Mouse (Mus musculus) midbrain, postnatal 0 days (tissue): Measurements from ENCODE around the gene Prox2. TPM values are rescaled to one million over a fixed set of nuclear protein-coding genes. Genes with fewer than 3 reads are reported as not detected.

Source experiments
- ATAC-seq: fragments of 200-750 bp; cut with Nextera tagmentation; 2 replicates; pipeline ENCODE4 v1.8.0; 2017; ENCODE audit warnings: moderate number of reproducible peaks, mild to moderate bottlenecking, moderate TSS enrichment, moderate library complexity; ENCODE audit not compliant: low FRiP score
- DNase-seq: peaks from one replicate; pipeline ENCODE4 v3.0.0-alpha.2; 2015; ENCODE audit warnings: low spot score
- H3K27ac ChIP-seq: fragments of 300-500 bp; sonication (generic); 2 replicates; pipeline ENCODE4 v1.5.1; 2014; ENCODE audit warnings: low read depth, mild to moderate bottlenecking, low read length, mixed read lengths
- H3K27me3 ChIP-seq: fragments of 300-500 bp; sonication (generic); 2 replicates; pipeline ENCODE4 v1.6.1; 2014; ENCODE audit warnings: low read length, control low read depth, mixed read lengths; ENCODE audit not compliant: insufficient read depth
- H3K36me3 ChIP-seq: fragments of 300-500 bp; sonication (generic); 2 replicates; pipeline ENCODE4 v1.6.1; 2014; ENCODE audit warnings: low read length, control low read depth, mixed read lengths; ENCODE audit not compliant: insufficient read depth
- H3K4me1 ChIP-seq: fragments of 300-500 bp; sonication (generic); 2 replicates; pipeline ENCODE4 v1.6.1; 2014; ENCODE audit warnings: mild to moderate bottlenecking, control low read depth, antibody characterized with exemption, low read length, mixed read lengths; ENCODE audit not compliant: insufficient read depth
- H3K4me2 ChIP-seq: fragments of 300-500 bp; sonication (generic); 2 replicates; pipeline ENCODE4 v1.6.1; 2014; ENCODE audit warnings: low read depth, mild to moderate bottlenecking, low read length, mixed read lengths; ENCODE audit not compliant: poor library complexity, severe bottlenecking
- H3K4me3 ChIP-seq: fragments of 300-500 bp; sonication (generic); 2 replicates; pipeline ENCODE4 v1.5.1; 2014; ENCODE audit warnings: low read depth, mild to moderate bottlenecking, low read length, moderate library complexity
- H3K9ac ChIP-seq: fragments of 300-500 bp; sonication (generic); replicated peaks from 2 replicates; pipeline ENCODE4 v1.6.1; 2014; ENCODE audit warnings: mild to moderate bottlenecking, low read length, moderate library complexity, mixed read lengths; ENCODE audit not compliant: poor library complexity, severe bottlenecking
- H3K9me3 ChIP-seq: fragments of 300-500 bp; sonication (generic); 2 replicates; pipeline ENCODE4 v1.6.1; 2016; ENCODE audit warnings: low read length, control low read depth
- CTCF ChIP-seq: IDR thresholded peaks from 2 replicates; pipeline ENCODE4 v1.5.1; 2016; ENCODE audit warnings: antibody characterized with exemption, mild to moderate bottlenecking
- WGBS: fragments of 180-500 bp; shearing (Covaris S2); extraction: QIAGEN DNeasy Blood & Tissue Kit; methylation state at CpG from one replicate; pipeline ENCODE4 v1.1.7; 2014; 5-methylcytosine and 5-hydroxymethylcytosine counted together
- polyA plus RNA-seq: library from polyadenylated mRNA; unstranded; fragments of >200 nt; fragmentation: Nextera tagmentation; extraction: Ambion mirVana; gene quantifications from 2 replicates; pipeline ENCODE4 v1.2.1, GENCODE M21; 2015
- total RNA-seq: library from RNA; depleted of rRNA; stranded (reverse); fragments of >200 nt; gene quantifications from 2 replicates; pipeline ENCODE4 v1.2.3, GENCODE M21; 2014

The Prox2 gene
- total and polyA plus RNA-seq, 2 experiments from 2014 or later, result 1.4 TPM

DNA sequence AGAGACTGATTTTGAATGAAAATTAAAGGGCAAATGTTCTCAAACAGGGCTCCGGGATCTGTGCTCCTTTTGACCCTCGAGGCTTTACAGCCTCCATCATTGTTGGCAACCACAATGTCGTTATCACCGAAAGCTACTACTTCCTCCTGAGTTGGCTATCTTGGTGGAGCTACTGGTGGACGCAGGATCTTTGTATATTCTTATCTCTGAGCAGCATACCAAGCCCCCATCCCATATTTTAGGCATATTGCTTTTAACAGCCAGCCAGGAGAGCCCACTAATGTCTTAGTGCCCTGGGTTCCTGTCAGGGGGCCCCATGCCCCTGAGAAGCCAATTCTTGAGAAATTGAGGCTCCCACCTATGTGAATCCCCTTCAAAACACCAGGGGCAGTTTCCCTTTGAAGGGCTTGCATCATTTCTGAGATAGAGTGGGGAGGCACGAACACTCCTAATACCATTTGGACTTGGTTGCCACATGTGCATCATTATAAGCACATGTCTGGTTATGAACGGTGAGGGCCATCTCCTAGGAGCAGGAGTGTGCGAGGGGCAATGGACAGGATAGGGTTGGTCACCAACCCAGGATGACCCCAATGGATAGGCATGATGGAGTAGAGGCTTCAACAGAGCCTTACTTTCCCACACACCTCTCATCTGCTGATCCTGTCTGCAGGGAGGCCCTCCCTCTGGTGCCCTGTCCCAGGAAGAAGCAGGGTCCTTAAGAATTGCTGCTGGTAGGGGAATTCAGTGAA is 23.7 kb upstream of the Prox2 start:
- Histone ChIP-seq H3K27me3 (no peaks in the 10 kb centered on the region), H3K27ac (no peak overlapping the region), H3K36me3 (peaks cover 76% of the 10 kb centered on the region), H3K9ac (no peak overlapping the region), H3K4me3 (no peak overlapping the region), H3K9me3 (no peaks in the 10 kb centered on the region), H3K4me1 (no peaks in the 10 kb centered on the region), H3K4me2 (no peak overlapping the region)
- DNase-seq (no peak), ATAC-seq (no peak)
- no peak for TF ChIP-seq CTCF
- WGBS, result 96% methylated on average over 8 of the region's 8 CpGs

GRCm38 (mm10) chr12:85131361-85131760 is 20.8 kb upstream of the Prox2 start:
- Histone ChIP-seq H3K27me3 (no peaks in the 10 kb centered on the region), H3K4me3 (no peak overlapping the region), H3K9ac (no peak overlapping the region), H3K27ac (no peak overlapping the region), H3K4me2 (no peak overlapping the region), H3K9me3 (no peaks in the 10 kb centered on the region), H3K4me1 (no peaks in the 10 kb centered on the region), H3K36me3 (peaks cover 67% of the 10 kb centered on the region)
- ATAC-seq (no peak), DNase-seq (no peak)
- WGBS, result 87% methylated on average over 6 of the region's 6 CpGs
- TF ChIP-seq CTCF, result no peak

DNA sequence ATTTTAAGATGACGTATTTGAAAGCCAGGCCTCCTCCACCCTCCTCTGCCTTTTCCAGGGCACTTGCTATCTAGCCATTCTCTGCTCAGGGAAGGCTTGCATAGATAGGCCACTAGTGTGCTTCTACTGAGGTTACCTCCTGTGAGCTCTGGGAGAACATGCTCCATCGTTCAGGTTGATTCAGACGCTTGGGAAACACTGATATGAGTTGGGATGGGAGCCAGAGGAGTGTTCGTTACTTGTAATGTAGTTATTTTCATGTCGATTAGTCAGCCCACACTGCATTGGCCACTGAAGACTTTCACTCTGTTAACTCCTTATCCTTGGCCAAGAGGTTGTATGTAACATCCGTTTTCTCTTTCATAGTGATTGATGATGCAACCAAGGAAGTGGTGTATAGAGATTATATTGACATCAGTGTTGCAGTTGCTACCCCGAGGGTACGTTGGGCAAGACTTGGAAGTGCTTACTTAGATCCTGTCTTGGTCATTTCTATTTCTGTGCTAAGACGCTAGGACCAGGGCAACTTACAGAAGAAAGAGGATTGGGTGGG is 18.9 kb upstream of the Prox2 start:
- Histone ChIP-seq H3K4me1 (no peaks in the 10 kb centered on the region), H3K4me2 (no peak overlapping the region), H3K27ac (no peak overlapping the region), H3K4me3 (no peak overlapping the region), H3K36me3 (peaks cover 59% of the 10 kb centered on the region), H3K9me3 (no peaks in the 10 kb centered on the region), H3K27me3 (no peaks in the 10 kb centered on the region), H3K9ac (no peak overlapping the region)
- no peak for TF ChIP-seq CTCF
- ATAC-seq (no peak), DNase-seq (no peak)
- WGBS, result 97% methylated on average over 9 of the region's 9 CpGs

GRCm38 (mm10) chr12:85126986-85127603 is 16.5 kb upstream of the Prox2 start:
- WGBS, result 80% methylated on average over 8 of the region's 8 CpGs
- H3K4me1 ChIP-seq, result no peaks in the 10 kb centered on the region
- H3K36me3 ChIP-seq, result peaks cover 59% of the 10 kb centered on the region
- H3K27ac ChIP-seq, result no peak overlapping the region
- no peaks in the 10 kb centered on the region for H3K27me3 ChIP-seq
- ATAC-seq (no peak), DNase-seq (no peak)
- TF ChIP-seq CTCF, result no peak
- no peak overlapping the region for H3K9ac ChIP-seq
- H3K4me3 ChIP-seq, result no peak overlapping the region
- H3K4me2 ChIP-seq, result no peak overlapping the region
- no peaks in the 10 kb centered on the region for H3K9me3 ChIP-seq

DNA sequence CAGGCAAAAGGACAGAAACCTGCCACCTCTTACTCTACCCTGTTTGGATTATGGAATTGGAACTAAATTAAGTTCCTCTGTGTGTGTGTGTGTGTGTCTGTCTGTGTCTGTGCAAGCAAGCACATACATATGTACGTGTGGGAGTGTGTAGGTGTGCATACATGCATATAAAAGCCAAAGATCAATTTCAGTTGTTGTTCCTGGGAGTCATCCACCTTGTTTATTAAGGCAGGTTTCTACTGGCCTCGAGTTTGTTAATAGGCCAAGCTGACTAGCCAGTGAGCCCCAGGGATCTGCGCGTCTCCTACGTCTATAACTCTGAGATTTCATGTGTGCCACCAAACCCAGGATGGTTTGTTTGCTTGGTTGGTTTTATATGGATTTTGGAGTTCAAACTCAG is 14.2 kb upstream of the Prox2 start:
- Histone ChIP-seq H3K4me1 (no peaks in the 10 kb centered on the region), H3K36me3 (peaks cover 45% of the 10 kb centered on the region), H3K4me3 (no peak overlapping the region), H3K9ac (no peak overlapping the region), H3K27ac (no peak overlapping the region), H3K9me3 (no peaks in the 10 kb centered on the region), H3K27me3 (no peaks in the 10 kb centered on the region), H3K4me2 (no peak overlapping the region)
- no peak for DNase-seq
- 95% methylated on average over 5 of the region's 5 CpGs for WGBS
- TF ChIP-seq CTCF, result no peak
- ATAC-seq, result no peak

- Histone ChIP-seq H3K4me1 (no peaks in the 10 kb centered on the region), H3K27ac (no peak overlapping the region), H3K9ac (no peak overlapping the region), H3K9me3 (no peaks in the 10 kb centered on the region), H3K27me3 (no peaks in the 10 kb centered on the region), H3K36me3 (peaks cover 43% of the 10 kb centered on the region), H3K4me3 (no peak overlapping the region), H3K4me2 (no peak overlapping the region)
- WGBS, result 94% methylated on average over 11 of the region's 11 CpGs
- no peak for DNase-seq
- TF ChIP-seq CTCF, result no peak
- ATAC-seq, result no peak
Measured at GRCm38 (mm10) chr12:85123645-85124044, 13.1 kb upstream of the Prox2 start.
